Mouse (Mus musculus) liver, adult 10 weeks (tissue): ENCODE measurements around the gene Cplx1. TPM values are rescaled to one million over a fixed set of nuclear protein-coding genes. Genes with fewer than 3 reads are reported as not detected.

Experiments
- polyA plus RNA-seq: library from polyadenylated mRNA; stranded (reverse); fragments of 350-450 nt; fragmentation: Illumina TruSeq; extraction: RNeasy Lipid Tissue Mini Kit (QIAGEN cat#74804); gene quantifications from one replicate; pipeline ENCODE4 v1.2.3, GENCODE M21; 2014; ENCODE audit warnings: low read depth, low replicate concordance

The Cplx1 gene
- not detected for polyA plus RNA-seq

GRCm38 (mm10) chr5:108549489-108550206 is at the start of gene Cplx1:
Gene Cplx1, minus strand, starts transcription at chr5:108550024.

Other genes starting within 250 kb of the Cplx1 start
- 10.3 TPM for gene Pigg, start 237.4 kb downstream of the Cplx1 start, polyA plus RNA-seq
- gene Gm42517, start 182.1 kb downstream of the Cplx1 start, polyA plus RNA-seq = not detected
- gene Pde6b, start 161.6 kb downstream of the Cplx1 start, polyA plus RNA-seq = not detected
- 154 TPM for gene Atp5k, start 115.6 kb downstream of the Cplx1 start, polyA plus RNA-seq
- gene Mfsd7a, start 101.1 kb downstream of the Cplx1 start, polyA plus RNA-seq = 0.93 TPM
- 16.0 TPM for gene Pcgf3, start 88.8 kb downstream of the Cplx1 start, polyA plus RNA-seq
- gene Gak, start 79.7 kb upstream of the Cplx1 start, polyA plus RNA-seq = 35.0 TPM
- 6.9 TPM for gene Tmem175, start 79.7 kb upstream of the Cplx1 start, polyA plus RNA-seq
- 3.5 TPM for gene Idua, start 110.3 kb upstream of the Cplx1 start, polyA plus RNA-seq
- 9.6 TPM for gene Dgkq, start 119.6 kb upstream of the Cplx1 start, polyA plus RNA-seq
- gene Slc26a1, start 125.5 kb upstream of the Cplx1 start, polyA plus RNA-seq = 29.2 TPM
- 4.1 TPM for gene Fgfrl1, start 142.4 kb upstream of the Cplx1 start, polyA plus RNA-seq
- gene Rnf212, start 225.0 kb upstream of the Cplx1 start, polyA plus RNA-seq = not detected
- not detected for gene Tmed11, start 245.3 kb upstream of the Cplx1 start, polyA plus RNA-seq